Mouse (Mus musculus) CH12.LX (cell line): ENCODE data around the gene Pigo. TPM values are rescaled to one million over a fixed set of nuclear protein-coding genes. Genes with fewer than 3 reads are reported as not detected.

Experiments used
- DNase-seq: peaks from one replicate; pipeline ENCODE4 v3.0.0-alpha.2; 2013; ENCODE audit errors: extremely low read depth
- H3K27ac ChIP-seq: 2 replicates; pipeline ENCODE4 v1.5.1; 2012; ENCODE audit warnings: low read depth, mild to moderate bottlenecking, control low read depth, moderate library complexity; ENCODE audit not compliant: insufficient read depth
- H3K27me3 ChIP-seq: replicated peaks from 2 replicates; pipeline ENCODE3; 2012; ENCODE audit warnings: inconsistent platforms
- H3K36me3 ChIP-seq, 2 experiments: replicated peaks in 1 of 2; 2 replicates each; pipeline versions ENCODE3 to v1.6.1; 2012; ENCODE audit warnings: inconsistent platforms in 1 of 2, low read length in 1 of 2, mild to moderate bottlenecking in 1 of 2, mixed read lengths in 1 of 2, moderate library complexity in 1 of 2; ENCODE audit not compliant: control insufficient read depth in 1 of 2, insufficient read depth in 1 of 2
- H3K4me1 ChIP-seq, 2 experiments: 2 replicates each; pipeline ENCODE4 v1.6.1; 2012; ENCODE audit warnings: inconsistent platforms in 1 of 2, moderate library complexity in 1 of 2; ENCODE audit not compliant: insufficient read depth in 2 of 2, control insufficient read depth in 1 of 2
- H3K4me2 ChIP-seq: 2 replicates; pipeline ENCODE4 v1.6.1; 2012; ENCODE audit warnings: low read depth, mild to moderate bottlenecking, control low read depth; ENCODE audit not compliant: poor library complexity, insufficient read depth, severe bottlenecking
- H3K4me3 ChIP-seq, 3 experiments: fragments of 150-350 bp in 1 of 3; sonication (generic) in 1 of 3; replicated peaks in 1 of 3; 2 replicates each; pipeline versions ENCODE3 to v1.5.1; 2011 to 2012; ENCODE audit warnings: low read depth in 2 of 3, low read length in 2 of 3, mild to moderate bottlenecking in 2 of 3, moderate library complexity in 2 of 3, control low read depth in 1 of 3, improper control_type of control experiment in 1 of 3, inconsistent platforms in 1 of 3, mixed read lengths in 1 of 3; ENCODE audit not compliant: poor library complexity in 1 of 3
- H3K79me2 ChIP-seq: replicated peaks from 2 replicates; pipeline ENCODE4 v1.6.1; 2012; ENCODE audit warnings: mild to moderate bottlenecking, moderate library complexity; ENCODE audit not compliant: control insufficient read depth, poor library complexity, insufficient read depth, severe bottlenecking; ENCODE audit errors: extremely low read depth
- H3K9ac ChIP-seq: 2 replicates; pipeline ENCODE4 v1.6.1; 2012; ENCODE audit warnings: low read depth, mild to moderate bottlenecking, control low read depth, moderate library complexity; ENCODE audit not compliant: insufficient read depth
- H3K9me3 ChIP-seq: replicated peaks from 2 replicates; pipeline ENCODE3; 2012; ENCODE audit warnings: low read length, inconsistent platforms, mixed read lengths
- BHLHE40 ChIP-seq: IDR thresholded peaks from 2 replicates; pipeline ENCODE4 v1.6.1; 2011; ENCODE audit warnings: mild to moderate bottlenecking, low read depth, low read length, improper control_type of control experiment
- CHD1 ChIP-seq: IDR thresholded peaks from 2 replicates; pipeline ENCODE4 v1.6.1; 2012; ENCODE audit warnings: low read depth, low read length, improper control_type of control experiment, inconsistent platforms
- CHD2 ChIP-seq: IDR thresholded peaks from 2 replicates; pipeline ENCODE4 v1.6.1; 2011; ENCODE audit warnings: low read length, improper control_type of control experiment
- CTCF ChIP-seq, 2 experiments: IDR thresholded peaks in 1 of 2; conservative IDR thresholded peaks in 1 of 2; 2 replicates each; pipeline ENCODE4 v1.5.1; 2011 to 2012; ENCODE audit warnings: low read depth in 2 of 2, low read length in 2 of 2, improper control_type of control experiment in 1 of 2, inconsistent platforms in 1 of 2, mild to moderate bottlenecking in 1 of 2, moderate library complexity in 1 of 2
- E2F4 ChIP-seq: IDR thresholded peaks from 2 replicates; pipeline ENCODE4 v1.6.1; 2011; ENCODE audit warnings: low read depth, low read length, improper control_type of control experiment; ENCODE audit not compliant: insufficient replicate concordance
- ELF1 ChIP-seq: IDR thresholded peaks from 2 replicates; pipeline ENCODE4 v1.6.1; 2014; ENCODE audit warnings: low read depth, mild to moderate bottlenecking, inconsistent platforms, low read length, improper control_type of control experiment
- EP300 ChIP-seq: IDR thresholded peaks from 2 replicates; pipeline ENCODE4 v1.6.1; 2011; ENCODE audit warnings: low read length, improper control_type of control experiment
- ETS1 ChIP-seq: conservative IDR thresholded peaks from 2 replicates; pipeline ENCODE4 v1.6.1; 2012; ENCODE audit warnings: low read depth, mild to moderate bottlenecking, inconsistent platforms, low read length, improper control_type of control experiment, moderate library complexity
- GABPA ChIP-seq: IDR thresholded peaks from 2 replicates; pipeline ENCODE4 v1.6.1; 2012; ENCODE audit warnings: low read depth, low read length, improper control_type of control experiment, inconsistent platforms; ENCODE audit not compliant: insufficient replicate concordance
- HCFC1 ChIP-seq: IDR thresholded peaks from 2 replicates; pipeline ENCODE4 v1.6.1; 2012; ENCODE audit warnings: low read depth, mild to moderate bottlenecking, inconsistent platforms, low read length, improper control_type of control experiment
- IRF4 ChIP-seq: IDR thresholded peaks from 2 replicates; pipeline ENCODE4 v1.6.1; 2014; ENCODE audit warnings: low read depth, mild to moderate bottlenecking, inconsistent platforms, low read length, improper control_type of control experiment
- JUN ChIP-seq: IDR thresholded peaks from 2 replicates; pipeline ENCODE4 v1.6.1; 2011; ENCODE audit warnings: low read depth, mild to moderate bottlenecking, low read length, improper control_type of control experiment, moderate library complexity; ENCODE audit not compliant: insufficient read depth
- JUND ChIP-seq: conservative IDR thresholded peaks from 2 replicates; pipeline ENCODE4 v1.6.1; 2011; ENCODE audit warnings: low read depth, low read length, improper control_type of control experiment
- KAT2A ChIP-seq: IDR thresholded peaks from 2 replicates; pipeline ENCODE4 v1.6.1; 2012; ENCODE audit warnings: low read length, improper control_type of control experiment, inconsistent platforms; ENCODE audit not compliant: insufficient replicate concordance
- MAFK ChIP-seq: IDR thresholded peaks from 2 replicates; pipeline ENCODE4 v1.6.1; 2011; ENCODE audit warnings: low read length, improper control_type of control experiment; ENCODE audit not compliant: insufficient replicate concordance
- MAX ChIP-seq: IDR thresholded peaks from 2 replicates; pipeline ENCODE4 v1.6.1; 2011; ENCODE audit warnings: low read length, improper control_type of control experiment
- MAZ ChIP-seq: IDR thresholded peaks from 2 replicates; pipeline ENCODE4 v1.6.1; 2012; ENCODE audit warnings: low read depth, mild to moderate bottlenecking, inconsistent platforms, low read length, improper control_type of control experiment, moderate library complexity
- MEF2A ChIP-seq: IDR thresholded peaks from 2 replicates; pipeline ENCODE4 v1.6.1; 2014; ENCODE audit warnings: low read depth, mild to moderate bottlenecking, inconsistent platforms, low read length, improper control_type of control experiment, borderline replicate concordance
- MXI1 ChIP-seq: IDR thresholded peaks from 2 replicates; pipeline ENCODE4 v1.6.1; 2011; ENCODE audit warnings: mild to moderate bottlenecking, low read depth, low read length, improper control_type of control experiment
- MYC ChIP-seq: IDR thresholded peaks from 2 replicates; pipeline ENCODE4 v1.6.1; 2011; ENCODE audit warnings: low read depth, mild to moderate bottlenecking, improper control_type of control experiment, low read length
- NELFE ChIP-seq: IDR thresholded peaks from 2 replicates; pipeline ENCODE4 v1.6.1; 2011; ENCODE audit warnings: low read depth, low read length, improper control_type of control experiment
- NRF1 ChIP-seq: IDR thresholded peaks from 2 replicates; pipeline ENCODE4 v1.6.1; 2014; ENCODE audit warnings: low read depth, mild to moderate bottlenecking, inconsistent platforms, low read length, improper control_type of control experiment, moderate library complexity
- PAX5 ChIP-seq: IDR thresholded peaks from 2 replicates; pipeline ENCODE4 v1.6.1; 2012; ENCODE audit warnings: low read length, inconsistent platforms, mixed read lengths
- POLR2A ChIP-seq: IDR thresholded peaks from 2 replicates; pipeline ENCODE4 v1.6.1; 2011; ENCODE audit warnings: low read depth, mild to moderate bottlenecking, improper control_type of control experiment, low read length
- POLR2AphosphoS2 ChIP-seq: IDR thresholded peaks from 2 replicates; pipeline ENCODE4 v1.6.1; 2011; ENCODE audit warnings: low read depth, low read length, improper control_type of control experiment
- RAD21 ChIP-seq: IDR thresholded peaks from 2 replicates; pipeline ENCODE4 v1.6.1; 2011; ENCODE audit warnings: low read depth, mild to moderate bottlenecking, low read length, improper control_type of control experiment, moderate library complexity
- RCOR1 ChIP-seq: conservative IDR thresholded peaks from 2 replicates; pipeline ENCODE4 v1.6.1; 2012; ENCODE audit warnings: low read depth, mild to moderate bottlenecking, inconsistent platforms, low read length, improper control_type of control experiment
- SIN3A ChIP-seq: IDR thresholded peaks from 2 replicates; pipeline ENCODE4 v1.6.1; 2012; ENCODE audit warnings: low read length, improper control_type of control experiment, inconsistent platforms
- SMC3 ChIP-seq: IDR thresholded peaks from 2 replicates; pipeline ENCODE4 v1.6.1; 2011; ENCODE audit warnings: low read depth, low read length, improper control_type of control experiment
- TBP ChIP-seq: conservative IDR thresholded peaks from 2 replicates; pipeline ENCODE4 v1.6.1; 2011; ENCODE audit warnings: low read depth, low read length, improper control_type of control experiment
- TCF12 ChIP-seq: IDR thresholded peaks from 2 replicates; pipeline ENCODE4 v1.6.1; 2014; ENCODE audit warnings: low read depth, mild to moderate bottlenecking, inconsistent platforms, low read length, improper control_type of control experiment
- UBTF ChIP-seq: IDR thresholded peaks from 2 replicates; pipeline ENCODE4 v1.6.1; 2012; ENCODE audit warnings: low read depth, mild to moderate bottlenecking, inconsistent platforms, low read length, improper control_type of control experiment, moderate library complexity
- USF1 ChIP-seq: IDR thresholded peaks from 2 replicates; pipeline ENCODE4 v1.6.1; 2014; ENCODE audit warnings: low read depth, mild to moderate bottlenecking, inconsistent platforms, low read length, improper control_type of control experiment
- USF2 ChIP-seq: conservative IDR thresholded peaks from 2 replicates; pipeline ENCODE4 v1.6.1; 2011; ENCODE audit warnings: low read depth, low read length, improper control_type of control experiment
- ZC3H11A ChIP-seq: IDR thresholded peaks from 2 replicates; pipeline ENCODE4 v1.6.1; 2012; ENCODE audit warnings: low read depth, mild to moderate bottlenecking, inconsistent platforms, low read length, improper control_type of control experiment
- ZKSCAN1 ChIP-seq: IDR thresholded peaks from 2 replicates; pipeline ENCODE4 v1.6.1; 2012; ENCODE audit warnings: low read depth, inconsistent platforms, low read length, improper control_type of control experiment, borderline replicate concordance
- ZMIZ1 ChIP-seq: IDR thresholded peaks from 2 replicates; pipeline ENCODE4 v1.6.1; 2012; ENCODE audit warnings: low read depth, mild to moderate bottlenecking, inconsistent platforms, low read length, improper control_type of control experiment
- ZNF384 ChIP-seq: IDR thresholded peaks from 2 replicates; pipeline ENCODE4 v1.6.1; 2012; ENCODE audit warnings: low read depth, low read length, improper control_type of control experiment, inconsistent platforms
- dilution Hi-C: fragments of 300-500 bp; cut with MboI; formaldehyde crosslinking; loops from 2 replicates; pipeline ENCODE4 v1.14.3; 2020; ENCODE audit warnings: low sequenced_read_pairs; ENCODE audit not compliant: extremely low pct_unique_long_range_greater_than_20kb, extremely low pct_ligation_motif_present
- in situ Hi-C: fragments of 300-500 bp; cut with MboI; formaldehyde crosslinking; loops from 3 replicates; pipeline ENCODE4 v1.14.3; 2019; ENCODE audit warnings: low sequenced_read_pairs, low pct_ligation_motif_present, low pct_unique_long_range_greater_than_20kb, mixed read lengths
- polyA plus RNA-seq: library from polyadenylated mRNA; unstranded; fragments of >175 nt; gene quantifications from 2 replicates; pipeline ENCODE4 v1.2.1, GENCODE M21; 2012; ENCODE audit warnings: low read depth; ENCODE audit not compliant: insufficient read length
- total RNA-seq, 2 experiments: library from RNA; depleted of rRNA; stranded (reverse); fragments of 300-350 nt in 1 of 2; fragments of >200 nt in 1 of 2; gene quantifications; 2 replicates each; pipeline ENCODE4 v1.2.3; 2012 to 2014

Pigo gene
- total and polyA plus RNA-seq, 3 experiments, result 8.0 to 19.4 (median 18.7) TPM

DNA sequence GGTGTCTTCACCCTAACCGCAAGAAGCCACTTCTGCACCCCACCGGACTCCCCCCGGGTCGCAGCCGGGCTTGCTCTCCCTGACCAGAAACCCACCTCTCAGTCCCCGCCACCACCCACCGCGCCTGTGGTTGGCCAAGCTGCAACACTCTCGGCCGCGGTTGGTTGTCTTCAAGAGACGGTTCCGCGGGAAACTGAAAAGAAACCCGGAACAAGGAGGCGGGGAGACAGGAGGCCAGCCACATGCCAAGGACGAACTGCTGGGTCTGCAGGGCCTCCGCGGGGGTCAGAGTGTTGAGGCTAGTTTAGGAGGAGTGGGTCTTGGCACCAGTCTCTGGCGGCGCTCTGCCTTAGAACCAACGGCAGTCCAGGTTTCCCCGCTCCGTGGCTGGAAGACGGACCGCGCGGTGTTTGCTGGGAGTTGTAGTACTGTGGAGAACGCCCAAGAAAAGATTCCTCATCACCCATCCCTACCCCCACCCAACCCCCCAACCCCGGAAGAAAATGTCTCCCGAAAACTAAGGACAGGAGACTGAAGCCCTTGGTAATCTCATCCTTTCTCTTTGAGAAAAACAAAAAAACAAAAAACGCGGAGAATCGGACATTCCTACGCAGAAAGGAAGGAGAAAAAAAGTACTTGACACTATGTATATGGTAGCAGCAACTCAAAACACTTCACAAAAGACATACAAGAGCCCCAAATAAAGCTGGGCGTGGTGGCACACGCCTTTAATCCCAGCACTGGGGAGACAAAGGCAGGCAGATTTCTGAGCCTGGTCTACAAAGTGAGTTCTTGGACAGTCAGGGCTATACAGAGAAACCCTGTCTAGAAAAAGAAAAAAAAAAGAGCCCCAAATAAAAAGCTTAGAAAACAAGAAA is 15.2 kb downstream of the Pigo start, which contains the start of gene Fancg:
Fancg (minus strand) TSS at position 346 of the 878 bp plus-strand sequence.
- H3K36me3 ChIP-seq, result peaks cover 13 to 30% of the 10 kb centered on the region in 2 experiments
- no peaks in the 10 kb centered on the region for H3K27me3 ChIP-seq
- peak; percentile 77 for DNase-seq
- in situ Hi-C loops, result loop anchor here (25.0 kb wide), 1 partner anchor 552 kb away; the partner anchor contains the start of genes Creb3 and Tln1
- H3K9ac ChIP-seq, result peak within 1 kb of the TSS; percentile 64
- H3K4me1 ChIP-seq, result peaks cover 7 to 12% of the 10 kb centered on the region in 2 experiments; a peak in 3 of 4 replicates
- H3K4me2 ChIP-seq, result peak within 1 kb of the TSS; percentile 75
- H3K9me3 ChIP-seq, result no peaks in the 10 kb centered on the region
- no peak for TF ChIP-seq JUN
- TF ChIP-seq ZNF384, result no peak
- TF ChIP-seq MAFK, result no peak
- TF ChIP-seq ELF1, result peak; percentile 92
- no peak for TF ChIP-seq UBTF
- TF ChIP-seq GABPA, result peak; percentile 5; the same call in 1 of the 2 replicates
- no peak for TF ChIP-seq RAD21
- TF ChIP-seq MEF2A, result no peak
- no peak for TF ChIP-seq BHLHE40
- peak; percentile 31; the same call in 1 of the 2 replicates for TF ChIP-seq TCF12
- TF ChIP-seq SIN3A, result peak; percentile 83
- TF ChIP-seq CHD1, result no peak
- TF ChIP-seq ZKSCAN1, result no peak
- TF ChIP-seq MAZ, result peak; percentile 58; the same call in 1 of the 2 replicates
- no peak for TF ChIP-seq POLR2AphosphoS2
- peak; percentile 43; the same call in 1 of the 2 replicates for TF ChIP-seq TBP
- peak; percentile 26; the same call in 1 of the 2 replicates for TF ChIP-seq IRF4
- no peak for TF ChIP-seq USF1
- TF ChIP-seq CHD2, result peak; percentile 91
- peak; percentile 35 for TF ChIP-seq MXI1
- no peak for TF ChIP-seq SMC3
- TF ChIP-seq ETS1, result no peak
- no peak for TF ChIP-seq RCOR1
- TF ChIP-seq ZMIZ1, result peak; percentile 85
- TF ChIP-seq NELFE, result peak; percentile 62; the same call in 1 of the 2 replicates
- peak; percentile 63; the same call in 1 of the 2 replicates for TF ChIP-seq MYC
- TF ChIP-seq E2F4, result no peak
- TF ChIP-seq KAT2A, result 0 out of 2 replicates have a peak, but pooled peaks have one; percentile 78
- TF ChIP-seq HCFC1, result peak; percentile 91
- no peak for TF ChIP-seq USF2
- no peak for TF ChIP-seq PAX5
- 0 out of 2 replicates have a peak, but pooled peaks have one; percentile 12 for TF ChIP-seq NRF1
- no peak for TF ChIP-seq EP300
- peak; percentile 64 for TF ChIP-seq POLR2A
- no peak for TF ChIP-seq ZC3H11A
- TF ChIP-seq MAX, result peak; percentile 68
- TF ChIP-seq JUND, result no peak
- TF ChIP-seq CTCF (conservative IDR thresholded peaks at IDR 0.05 in 1 of 2, IDR thresholded peaks at IDR 0.05 in 1 of 2; ENCODE audit: low read depth in 2 of 2, low read length in 2 of 2), result no peak
- no peak within 1 kb of the TSS for H3K27ac ChIP-seq
- peak within 1 kb of the TSS; percentile 70 to 95 (median 72) for H3K4me3 ChIP-seq
- H3K79me2 ChIP-seq, result no peaks in the 10 kb centered on the region
- dilution Hi-C loops, result no loop called here
